ENCODE assay signal across 8 mouse cellular contexts in the genomic region with DNA sequence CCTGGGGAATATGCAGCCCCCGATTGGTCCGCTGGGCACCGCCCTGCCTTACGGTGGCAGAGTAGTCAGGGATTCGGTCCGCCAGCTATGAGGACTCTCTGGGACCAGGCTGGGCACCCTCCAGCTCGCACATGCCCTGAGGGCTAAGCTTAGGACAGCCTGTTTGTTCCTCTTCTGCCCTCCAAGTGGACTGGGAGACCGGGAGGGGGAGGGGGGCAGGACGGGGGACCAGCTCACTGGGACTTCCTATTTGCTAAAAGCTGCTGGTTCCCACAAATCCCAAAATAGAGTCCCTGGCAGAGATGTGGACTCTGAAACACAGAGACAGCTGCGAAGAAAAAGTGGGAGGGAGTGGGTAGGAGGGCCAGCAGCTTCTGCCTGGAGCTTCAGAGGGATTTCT.
A peak's percentile ranks its signal among the peaks of the same experiment; 100 is the strongest.
DNase-seq lines count a peak whose midpoint lies in the region; ATAC-seq and TF ChIP-seq lines count a peak whose summit lies in the region.
"Had no signal": no experiment of that assay in that cellular context is flagged by ENCODE, and none has a peak within 500 bp of the region (broad histone marks: within the 10 kb centered on the region; RNA-seq: fewer than 3 reads in every experiment).

No protein-coding gene starts in this region.

- TF ChIP-seq CTCF in hindbrain, postnatal 0 days (IDR thresholded peaks at IDR 0.05; ENCODE audit: low read depth): no peak

- peak; percentile 95 for ATAC-seq in frontal cortex, adult (ENCODE audit: low TSS enrichment)
- ATAC-seq in kidney, embryonic 16.5 days (ENCODE audit: low FRiP score, low TSS enrichment): peak; percentile 51; the same call in 1 of the 2 replicates
- ATAC-seq in hindbrain, postnatal 0 days: no peak

- 67% methylated on average over 10 of the region's 10 CpGs for WGBS in kidney, embryonic 16.5 days
- 74% methylated on average over 10 of the region's 10 CpGs for WGBS in hindbrain, postnatal 0 days

- intact Hi-C loops in left cerebral cortex, postnatal 36 days (cut with DNase I): no loop called here

- H3K27ac ChIP-seq in kidney, embryonic 16.5 days (ENCODE audit: low read length): no peak overlapping the region
- H3K27ac ChIP-seq in hindbrain, postnatal 0 days: no peak overlapping the region
- H3K27ac ChIP-seq: heart, embryonic 13.5 days had no signal

- no peaks in the 10 kb centered on the region for H3K27me3 ChIP-seq in kidney, embryonic 16.5 days (ENCODE audit: insufficient read depth, low read length)
- H3K27me3 ChIP-seq in hindbrain, postnatal 0 days (ENCODE audit: insufficient read depth, low read length): no peaks in the 10 kb centered on the region
- H3K27me3 ChIP-seq: heart, embryonic 13.5 days had no signal

- no peak overlapping the region for H3K9ac ChIP-seq in kidney, embryonic 16.5 days (replicated peaks; ENCODE audit: low read length)
- no peak overlapping the region for H3K9ac ChIP-seq in hindbrain, postnatal 0 days (replicated peaks; ENCODE audit: low read length)
- H3K9ac ChIP-seq: heart, embryonic 13.5 days had no signal

- H3K4me2 ChIP-seq in kidney, embryonic 16.5 days (replicated peaks; ENCODE audit: low read depth, low read length): no peak overlapping the region
- H3K4me2 ChIP-seq in hindbrain, postnatal 0 days (ENCODE audit: low read depth, low read length): no peak overlapping the region
- H3K4me2 ChIP-seq: heart, embryonic 13.5 days had no signal

- no peaks in the 10 kb centered on the region for H3K9me3 ChIP-seq in kidney, embryonic 16.5 days (ENCODE audit: low read length)
- H3K9me3 ChIP-seq in hindbrain, postnatal 0 days (ENCODE audit: low read length): no peaks in the 10 kb centered on the region
- H3K9me3 ChIP-seq: heart, embryonic 13.5 days had no signal

- peak; percentile 80 for DNase-seq in brain, adult 2 months (ENCODE audit: low read depth, low spot score)
- DNase-seq in left cerebral cortex, postnatal 36 days (ENCODE audit: low spot score in 2 of 2): peak; percentile 58 to 73
- peak; percentile 60 for DNase-seq in testis, postnatal 14 days (ENCODE audit: low spot score)
- no peak for DNase-seq in hindbrain, postnatal 0 days (ENCODE audit: low spot score)
- DNase-seq in urinary bladder, postnatal 10 days (ENCODE audit: low spot score): no peak

- H3K4me1 ChIP-seq in kidney, embryonic 16.5 days (ENCODE audit: insufficient read depth, low read length): 0 out of 2 replicates have a peak, but pooled peaks cover 4% of the 10 kb centered on the region
- H3K4me1 ChIP-seq in hindbrain, postnatal 0 days (ENCODE audit: insufficient read depth, low read length): no peaks in the 10 kb centered on the region

- no peaks in the 10 kb centered on the region for H3K36me3 ChIP-seq in kidney, embryonic 16.5 days (ENCODE audit: insufficient read depth, low read length)
- H3K36me3 ChIP-seq in hindbrain, postnatal 0 days (ENCODE audit: insufficient read depth, low read length): no peaks in the 10 kb centered on the region
- H3K36me3 ChIP-seq: heart, embryonic 13.5 days had no signal

- H3K4me3 ChIP-seq in kidney, embryonic 16.5 days (ENCODE audit: low read length): no peak overlapping the region
- H3K4me3 ChIP-seq in hindbrain, postnatal 0 days (ENCODE audit: low read length): no peak overlapping the region
- H3K4me3 ChIP-seq: heart, embryonic 13.5 days had no signal

Comparison
In these comparisons a context has a peak if more than half of its experiments do, and no peak if none do; other contexts are left out.
1. DNase-seq: peak in brain, adult 2 months (single experiment), left cerebral cortex, postnatal 36 days (2 of 2) and testis, postnatal 14 days (single experiment); none in hindbrain, postnatal 0 days (single experiment) and urinary bladder, postnatal 10 days (single experiment).